Mouse (Mus musculus): ENCODE measurements around the gene Ola1. TPM values are rescaled to one million over a fixed set of nuclear protein-coding genes. Genes with fewer than 3 reads are reported as not detected.

The Ola1 gene
- total and polyA plus RNA-seq, 2 experiments from 2014 or later = 33.3 to 66.2 TPM

- H3K9me3 ChIP-seq (replicated peaks; ENCODE audit: control insufficient read depth, low read length) = no peaks in the 10 kb centered on the region
- TF ChIP-seq CTCF (IDR thresholded peaks at IDR 0.05; ENCODE audit: low read depth) (no peak), EP300 (IDR thresholded peaks at IDR 0.05; ENCODE audit: low read depth) (no peak)
- H3K27ac ChIP-seq (ENCODE audit: low read depth) = no peak overlapping the region
- no peaks in the 10 kb centered on the region for H3K27me3 ChIP-seq (ENCODE audit: control insufficient read depth, insufficient read depth, low read length)
- H3K4me1 ChIP-seq (ENCODE audit: control insufficient read depth, insufficient read depth) = no peaks in the 10 kb centered on the region
- H3K9ac ChIP-seq (replicated peaks; ENCODE audit: low read depth, low read length) = no peak overlapping the region
- no peak overlapping the region for H3K4me3 ChIP-seq (ENCODE audit: low read depth, low read length)
- DNase-seq (ENCODE audit: low spot score) = no peak
- 64% methylated on average over 5 of the region's 5 CpGs for WGBS
- ATAC-seq (ENCODE audit: insufficient read depth, low read depth) = no peak
- no peak overlapping the region for H3K4me2 ChIP-seq (ENCODE audit: low read depth, low read length)
- no peaks in the 10 kb centered on the region for H3K36me3 ChIP-seq (replicated peaks; ENCODE audit: control insufficient read depth, insufficient read depth, low read length)
These were observed 111.6 kb downstream of the Ola1 start for GRCm38 (mm10) chr2:73107089-73107488.

- Histone ChIP-seq H3K4me2 (ENCODE audit: low read depth, low read length) (no peak overlapping the region), H3K4me3 (ENCODE audit: low read depth, low read length) (no peak overlapping the region)
- TF ChIP-seq CTCF (IDR thresholded peaks at IDR 0.05; ENCODE audit: low read depth) = no peak
- TF ChIP-seq EP300 (IDR thresholded peaks at IDR 0.05; ENCODE audit: low read depth) = no peak
These were observed 122.2 kb downstream of the Ola1 start for GRCm38 (mm10) chr2:73096491-73096890.

GRCm38 (mm10) chr2:73095300-73095699 lies 123.4 kb downstream of the Ola1 start:
- Histone ChIP-seq H3K4me2 (ENCODE audit: low read depth, low read length) (no peak overlapping the region), H3K4me1 (ENCODE audit: control insufficient read depth, insufficient read depth) (no peaks in the 10 kb centered on the region), H3K9me3 (replicated peaks; ENCODE audit: control insufficient read depth, low read length) (no peaks in the 10 kb centered on the region), H3K27ac (ENCODE audit: low read depth) (no peak overlapping the region), H3K27me3 (ENCODE audit: control insufficient read depth, insufficient read depth, low read length) (no peaks in the 10 kb centered on the region), H3K36me3 (replicated peaks; ENCODE audit: control insufficient read depth, insufficient read depth, low read length) (no peaks in the 10 kb centered on the region), H3K9ac (replicated peaks; ENCODE audit: low read depth, low read length) (no peak overlapping the region), H3K4me3 (ENCODE audit: low read depth, low read length) (no peak overlapping the region)
- 69% methylated on average over 2 of the region's 2 CpGs for WGBS
- no peak for DNase-seq (ENCODE audit: low spot score)
- ATAC-seq (ENCODE audit: insufficient read depth, low read depth) = no peak
- TF ChIP-seq EP300 (IDR thresholded peaks at IDR 0.05; ENCODE audit: low read depth) = no peak
- no peak for TF ChIP-seq CTCF (IDR thresholded peaks at IDR 0.05; ENCODE audit: low read depth)

More at GRCm38 (mm10) chr2:73096491-73096890, 122.2 kb downstream of the Ola1 start:
- H3K27ac ChIP-seq (ENCODE audit: low read depth) = no peak overlapping the region
- ATAC-seq (ENCODE audit: insufficient read depth, low read depth) (no peak), DNase-seq (ENCODE audit: low spot score) (no peak)
- no peak overlapping the region for H3K9ac ChIP-seq (replicated peaks; ENCODE audit: low read depth, low read length)
- 78% methylated on average over 3 of the region's 3 CpGs for WGBS
- no peaks in the 10 kb centered on the region for H3K9me3 ChIP-seq (replicated peaks; ENCODE audit: control insufficient read depth, low read length)
- no peaks in the 10 kb centered on the region for H3K4me1 ChIP-seq (ENCODE audit: control insufficient read depth, insufficient read depth)
- H3K27me3 ChIP-seq (ENCODE audit: control insufficient read depth, insufficient read depth, low read length) = no peaks in the 10 kb centered on the region
- no peaks in the 10 kb centered on the region for H3K36me3 ChIP-seq (replicated peaks; ENCODE audit: control insufficient read depth, insufficient read depth, low read length)

- no peaks in the 10 kb centered on the region for H3K9me3 ChIP-seq (replicated peaks; ENCODE audit: control insufficient read depth, low read length)
- no peak overlapping the region for H3K27ac ChIP-seq (ENCODE audit: low read depth)
- H3K4me1 ChIP-seq (ENCODE audit: control insufficient read depth, insufficient read depth) = no peaks in the 10 kb centered on the region
- no peaks in the 10 kb centered on the region for H3K27me3 ChIP-seq (ENCODE audit: control insufficient read depth, insufficient read depth, low read length)
- no peak overlapping the region for H3K9ac ChIP-seq (replicated peaks; ENCODE audit: low read depth, low read length)
- DNase-seq (ENCODE audit: low spot score) (no peak), ATAC-seq (ENCODE audit: insufficient read depth, low read depth) (no peak)
- WGBS = 79% methylated on average over 6 of the region's 6 CpGs
- TF ChIP-seq EP300 (IDR thresholded peaks at IDR 0.05; ENCODE audit: low read depth) (no peak), CTCF (IDR thresholded peaks at IDR 0.05; ENCODE audit: low read depth) (no peak)
- H3K4me3 ChIP-seq (ENCODE audit: low read depth, low read length) = no peak overlapping the region
- no peaks in the 10 kb centered on the region for H3K36me3 ChIP-seq (replicated peaks; ENCODE audit: control insufficient read depth, insufficient read depth, low read length)
- H3K4me2 ChIP-seq (ENCODE audit: low read depth, low read length) = no peak overlapping the region
These were observed 125.7 kb downstream of the Ola1 start for GRCm38 (mm10) chr2:73093032-73093431.

- H3K9me3 ChIP-seq (replicated peaks; ENCODE audit: control insufficient read depth, low read length) = no peaks in the 10 kb centered on the region
- no peak for ATAC-seq (ENCODE audit: insufficient read depth, low read depth)
These were observed 127.4 kb downstream of the Ola1 start for GRCm38 (mm10) chr2:73091302-73091701.

GRCm38 (mm10) chr2:73087641-73088040 lies 131.1 kb downstream of the Ola1 start:
- ATAC-seq (ENCODE audit: insufficient read depth, low read depth) (no peak), DNase-seq (ENCODE audit: low spot score) (no peak)
- Histone ChIP-seq H3K36me3 (replicated peaks; ENCODE audit: control insufficient read depth, insufficient read depth, low read length) (no peaks in the 10 kb centered on the region), H3K9ac (replicated peaks; ENCODE audit: low read depth, low read length) (no peak overlapping the region), H3K9me3 (replicated peaks; ENCODE audit: control insufficient read depth, low read length) (no peaks in the 10 kb centered on the region), H3K27me3 (ENCODE audit: control insufficient read depth, insufficient read depth, low read length) (no peaks in the 10 kb centered on the region), H3K27ac (ENCODE audit: low read depth) (no peak overlapping the region), H3K4me3 (ENCODE audit: low read depth, low read length) (no peak overlapping the region), H3K4me1 (ENCODE audit: control insufficient read depth, insufficient read depth) (peaks cover 7% of the 10 kb centered on the region; the same call in 1 of the 2 replicates), H3K4me2 (ENCODE audit: low read depth, low read length) (no peak overlapping the region)
- WGBS = 69% methylated on average over 3 of the region's 3 CpGs
- TF ChIP-seq CTCF (IDR thresholded peaks at IDR 0.05; ENCODE audit: low read depth) (no peak), EP300 (IDR thresholded peaks at IDR 0.05; ENCODE audit: low read depth) (no peak)

More at GRCm38 (mm10) chr2:73091302-73091701, 127.4 kb downstream of the Ola1 start:
- Histone ChIP-seq H3K27ac (ENCODE audit: low read depth) (no peak overlapping the region), H3K27me3 (ENCODE audit: control insufficient read depth, insufficient read depth, low read length) (no peaks in the 10 kb centered on the region), H3K4me3 (ENCODE audit: low read depth, low read length) (no peak overlapping the region), H3K9ac (replicated peaks; ENCODE audit: low read depth, low read length) (no peak overlapping the region), H3K4me1 (ENCODE audit: control insufficient read depth, insufficient read depth) (no peaks in the 10 kb centered on the region), H3K4me2 (ENCODE audit: low read depth, low read length) (no peak overlapping the region), H3K36me3 (replicated peaks; ENCODE audit: control insufficient read depth, insufficient read depth, low read length) (no peaks in the 10 kb centered on the region)
- no peak for DNase-seq (ENCODE audit: low spot score)
- WGBS = 81% methylated on average over 8 of the region's 8 CpGs
- TF ChIP-seq CTCF (IDR thresholded peaks at IDR 0.05; ENCODE audit: low read depth) (no peak), EP300 (IDR thresholded peaks at IDR 0.05; ENCODE audit: low read depth) (no peak)

Measured in heart, postnatal 0 days (tissue).